Mouse (Mus musculus): ENCODE data around the gene Hspa14. TPM values are rescaled to one million over a fixed set of nuclear protein-coding genes. Genes with fewer than 3 reads are reported as not detected.

Hspa14 gene
- polyA plus RNA-seq (2014; fragmentation: Illumina TruSeq; extraction: RNeasy Lipid Tissue Mini Kit (QIAGEN cat#74804); ENCODE audit: low replicate concordance): 47.7 TPM

GRCm38 (mm10) chr2:3512552-3513454, at the start of gene Hspa14, which contains the start of the genes Gm45902 and Cdnf:
TSS of gene Hspa14 (minus strand) at chr2:3512814.
TSS of gene Gm45902 (minus strand) at chr2:3512790.
TSS of gene Cdnf (plus strand) at chr2:3513030.

GRCm38 (mm10) chr2:3474861-3475283, 37.7 kb downstream of the Hspa14 start, which contains the start of gene Suv39h2:
TSS of gene Suv39h2 (minus strand) at chr2:3475031.

Other genes with a start within 250 kb of the Hspa14 start
- gene Nmt2, start 228.6 kb downstream of the Hspa14 start, polyA plus RNA-seq (2014; fragmentation: Illumina TruSeq; extraction: RNeasy Lipid Tissue Mini Kit (QIAGEN cat#74804); ENCODE audit: low replicate concordance): 24.8 TPM
- 10.9 TPM for gene Rpp38, start 180.2 kb downstream of the Hspa14 start, polyA plus RNA-seq (2014; fragmentation: Illumina TruSeq; extraction: RNeasy Lipid Tissue Mini Kit (QIAGEN cat#74804); ENCODE audit: low replicate concordance)
- gene Acbd7, start 176.6 kb downstream of the Hspa14 start, polyA plus RNA-seq (2014; fragmentation: Illumina TruSeq; extraction: RNeasy Lipid Tissue Mini Kit (QIAGEN cat#74804); ENCODE audit: low replicate concordance): not detected
- not detected for gene Olah, start 115.6 kb downstream of the Hspa14 start, polyA plus RNA-seq (2014; fragmentation: Illumina TruSeq; extraction: RNeasy Lipid Tissue Mini Kit (QIAGEN cat#74804); ENCODE audit: low replicate concordance)
- not detected for gene Meig1, start 90.2 kb downstream of the Hspa14 start, polyA plus RNA-seq (2014; fragmentation: Illumina TruSeq; extraction: RNeasy Lipid Tissue Mini Kit (QIAGEN cat#74804); ENCODE audit: low replicate concordance)
- gene Dclre1c, start 88.7 kb downstream of the Hspa14 start, polyA plus RNA-seq (2014; fragmentation: Illumina TruSeq; extraction: RNeasy Lipid Tissue Mini Kit (QIAGEN cat#74804); ENCODE audit: low replicate concordance): 14.0 TPM
- gene Suv39h2, start 37.8 kb downstream of the Hspa14 start, polyA plus RNA-seq (2014; fragmentation: Illumina TruSeq; extraction: RNeasy Lipid Tissue Mini Kit (QIAGEN cat#74804); ENCODE audit: low replicate concordance): 6.9 TPM
- 1.8 TPM for gene Gm45902, start within 50 bp of the Hspa14 start, polyA plus RNA-seq (2014; fragmentation: Illumina TruSeq; extraction: RNeasy Lipid Tissue Mini Kit (QIAGEN cat#74804); ENCODE audit: low replicate concordance)
- 0.82 TPM for gene Cdnf, start 216 bp upstream of the Hspa14 start, polyA plus RNA-seq (2014; fragmentation: Illumina TruSeq; extraction: RNeasy Lipid Tissue Mini Kit (QIAGEN cat#74804); ENCODE audit: low replicate concordance)
- gene Fam107b, start 57.7 kb upstream of the Hspa14 start, polyA plus RNA-seq (2014; fragmentation: Illumina TruSeq; extraction: RNeasy Lipid Tissue Mini Kit (QIAGEN cat#74804); ENCODE audit: low replicate concordance): 83.4 TPM

Measured in small intestine, adult 10 weeks (tissue).